Mouse (Mus musculus) spleen, adult 18-20 months (tissue): ENCODE data around the gene Lrtm2.

ENCODE experiments used
- DNase-seq, 2 experiments: peaks; one replicate each; pipeline ENCODE4 v3.0.0; 2022; ENCODE audit warnings: mixed read lengths in 2 of 2

Lrtm2 gene

GRCm38 (mm10) chr6:119333831-119334230, 3.3 kb upstream of the Lrtm2 start:
- DNase-seq: no peak

GRCm38 (mm10) chr6:119333202-119333601, 2.6 kb upstream of the Lrtm2 start:
- no peak for DNase-seq

GRCm38 (mm10) chr6:119332111-119332510, 1.5 kb upstream of the Lrtm2 start:
- no peak for DNase-seq

GRCm38 (mm10) chr6:119329936-119330335, 630 bp downstream of the Lrtm2 start:
- DNase-seq: no peak

- no peak for DNase-seq
These were observed 1.3 kb downstream of the Lrtm2 start for GRCm38 (mm10) chr6:119329215-119329714.

GRCm38 (mm10) chr6:119328521-119329115, 1.9 kb downstream of the Lrtm2 start:
- no peak for DNase-seq

GRCm38 (mm10) chr6:119326541-119326940, 4.0 kb downstream of the Lrtm2 start:
- DNase-seq: no peak

GRCm38 (mm10) chr6:119325978-119326377, 4.6 kb downstream of the Lrtm2 start:
- DNase-seq: no peak

GRCm38 (mm10) chr6:119324776-119325175, 5.8 kb downstream of the Lrtm2 start:
- DNase-seq: no peak

- no peak for DNase-seq
These were observed 8.8 kb downstream of the Lrtm2 start for GRCm38 (mm10) chr6:119321752-119322151.

GRCm38 (mm10) chr6:119320481-119320880, 10.1 kb downstream of the Lrtm2 start:
- DNase-seq: no peak

GRCm38 (mm10) chr6:119319358-119319757, 11.2 kb downstream of the Lrtm2 start:
- DNase-seq: no peak

GRCm38 (mm10) chr6:119318732-119319131, 11.8 kb downstream of the Lrtm2 start:
- no peak for DNase-seq

GRCm38 (mm10) chr6:119314751-119315476, 15.7 kb downstream of the Lrtm2 start:
- DNase-seq: no peak

- no peak for DNase-seq
These were observed 16.8 kb downstream of the Lrtm2 start for GRCm38 (mm10) chr6:119313588-119314375.

GRCm38 (mm10) chr6:119313096-119313495, 17.5 kb downstream of the Lrtm2 start:
- no peak for DNase-seq

- no peak for DNase-seq
These were observed 18.2 kb downstream of the Lrtm2 start for GRCm38 (mm10) chr6:119312381-119312780.

- no peak for DNase-seq
These were observed 20.4 kb downstream of the Lrtm2 start for GRCm38 (mm10) chr6:119310176-119310575.

GRCm38 (mm10) chr6:119307867-119308413, 22.6 kb downstream of the Lrtm2 start:
- DNase-seq: no peak

- DNase-seq: no peak
These were observed 27.2 kb downstream of the Lrtm2 start for GRCm38 (mm10) chr6:119303331-119303730.

GRCm38 (mm10) chr6:119301310-119301709, 29.3 kb downstream of the Lrtm2 start:
- no peak for DNase-seq

- DNase-seq: no peak
These were observed 49.8 kb downstream of the Lrtm2 start for GRCm38 (mm10) chr6:119280761-119281160.

- no peak for DNase-seq
These were observed 53.9 kb downstream of the Lrtm2 start for GRCm38 (mm10) chr6:119276713-119277112.
